Comparison of ENCODE assay signal across 12 mouse cellular contexts in the genomic region with DNA sequence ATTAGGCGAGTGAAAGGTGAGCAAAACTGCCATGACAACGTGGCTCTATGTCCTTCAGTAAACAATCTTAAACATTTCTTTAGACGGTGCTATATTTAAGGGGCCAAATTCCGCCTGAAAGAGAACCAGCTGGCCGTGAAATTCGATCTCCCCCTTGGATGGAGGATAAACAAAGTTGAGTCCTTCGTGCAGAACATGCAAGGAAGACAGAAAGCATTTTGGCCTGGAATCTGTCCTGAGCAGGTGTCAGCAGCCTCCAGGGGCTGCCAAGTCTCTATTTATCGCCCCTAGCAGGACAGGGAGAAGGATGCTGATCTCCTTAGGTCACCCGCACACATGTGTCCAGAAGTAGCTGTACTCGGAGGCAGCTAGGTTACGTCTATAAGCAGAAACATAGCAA. TPM values are rescaled to one million over a fixed set of nuclear protein-coding genes. Genes with fewer than 3 reads are reported as not detected.
DNase-seq lines count a peak whose midpoint lies in the region; ATAC-seq and TF ChIP-seq lines count a peak whose summit lies in the region.
"Had no signal": no experiment of that assay in that cellular context is flagged by ENCODE, and none has a peak within 500 bp of the region (broad histone marks: within the 10 kb centered on the region; RNA-seq: fewer than 3 reads in every experiment).

No protein-coding gene starts in this region.

- peak; percentile 51 for DNase-seq in hindbrain, embryonic 10.5 days (ENCODE audit: low spot score)
- no peak for DNase-seq in hindbrain, postnatal 0 days (ENCODE audit: low spot score)
- DNase-seq in embryo, embryonic 10 days (ENCODE audit: low spot score), result peak; percentile 81
- peak; percentile 54 for DNase-seq in embryo, embryonic 11.5 days (ENCODE audit: low read depth, low spot score)
- DNase-seq in limb, embryonic 14.5 days (ENCODE audit: low spot score), result peak; percentile 81
- no peak for DNase-seq in c-Kit-positive CD71-positive TER-119-positive erythroid progenitor cells, embryonic 14.5 days (ENCODE audit: low spot score)
- DNase-seq: heart, postnatal 4 days had no signal

- ATAC-seq in hindbrain, postnatal 0 days, result no peak
- ATAC-seq in limb, embryonic 14.5 days (ENCODE audit: low FRiP score, low read depth), result peak; percentile 78
- ATAC-seq in hindbrain, embryonic 12.5 days (ENCODE audit: low FRiP score), result no peak

- TF ChIP-seq POLR2A in limb, embryonic 14.5 days (IDR thresholded peaks at IDR 0.05; ENCODE audit: borderline replicate concordance, extremely low read depth, insufficient read depth, insufficient read length), result no peak

- peak overlapping the region; percentile 59; the same call in 1 of the 2 replicates for H3K27ac ChIP-seq in hindbrain, embryonic 10.5 days
- no peak overlapping the region for H3K27ac ChIP-seq in hindbrain, postnatal 0 days
- peak overlapping the region; percentile 50; the same call in 1 of the 2 replicates for H3K27ac ChIP-seq in limb, embryonic 14.5 days (replicated peaks; ENCODE audit: low read depth, low read length)
- H3K27ac ChIP-seq in hindbrain, embryonic 12.5 days, result no peak overlapping the region
- H3K27ac ChIP-seq: layer of hippocampus, adult 2 months had no signal

- H3K36me3 ChIP-seq in hindbrain, embryonic 10.5 days, result no peaks in the 10 kb centered on the region
- no peaks in the 10 kb centered on the region for H3K36me3 ChIP-seq in hindbrain, postnatal 0 days (ENCODE audit: insufficient read depth, low read length)
- H3K36me3 ChIP-seq in limb, embryonic 14.5 days (ENCODE audit: control insufficient read depth, insufficient read depth, low read length), result no peaks in the 10 kb centered on the region
- H3K36me3 ChIP-seq in hindbrain, embryonic 12.5 days, result no peaks in the 10 kb centered on the region

- no peak for TF ChIP-seq CTCF in hindbrain, postnatal 0 days (IDR thresholded peaks at IDR 0.05; ENCODE audit: low read depth)

- H3K4me1 ChIP-seq in hindbrain, embryonic 10.5 days (replicated peaks), result peaks cover 23% of the 10 kb centered on the region
- no peaks in the 10 kb centered on the region for H3K4me1 ChIP-seq in hindbrain, postnatal 0 days (ENCODE audit: insufficient read depth, low read length)
- H3K4me1 ChIP-seq in limb, embryonic 14.5 days (ENCODE audit: control insufficient read depth, insufficient read depth, low read length), result peaks cover 24% of the 10 kb centered on the region
- H3K4me1 ChIP-seq in hindbrain, embryonic 12.5 days, result peaks cover 11% of the 10 kb centered on the region
- H3K4me1 ChIP-seq: megakaryocyte, embryonic 14.5 days had no signal

- no peak overlapping the region for H3K9ac ChIP-seq in hindbrain, postnatal 0 days (replicated peaks; ENCODE audit: low read length)
- no peak overlapping the region for H3K9ac ChIP-seq in limb, embryonic 14.5 days (ENCODE audit: low read depth, low read length, severe bottlenecking)
- no peak overlapping the region for H3K9ac ChIP-seq in hindbrain, embryonic 12.5 days

- 24% methylated on average over 11 of the region's 11 CpGs for WGBS in hindbrain, embryonic 10.5 days
- WGBS in hindbrain, postnatal 0 days, result 39% methylated on average over 11 of the region's 11 CpGs
- WGBS in limb, embryonic 14.5 days, result 6% methylated on average over 11 of the region's 11 CpGs
- WGBS in hindbrain, embryonic 12.5 days, result 30% methylated on average over 11 of the region's 11 CpGs

- no peaks in the 10 kb centered on the region for H3K9me3 ChIP-seq in hindbrain, embryonic 10.5 days
- no peaks in the 10 kb centered on the region for H3K9me3 ChIP-seq in hindbrain, postnatal 0 days (ENCODE audit: low read length)
- no peaks in the 10 kb centered on the region for H3K9me3 ChIP-seq in limb, embryonic 14.5 days (ENCODE audit: control insufficient read depth, low read length)
- H3K9me3 ChIP-seq in hindbrain, embryonic 12.5 days (replicated peaks), result no peaks in the 10 kb centered on the region
- H3K9me3 ChIP-seq: megakaryocyte, embryonic 14.5 days had no signal

- no peak overlapping the region for H3K4me3 ChIP-seq in hindbrain, embryonic 10.5 days
- no peak overlapping the region for H3K4me3 ChIP-seq in hindbrain, postnatal 0 days (ENCODE audit: low read length)
- H3K4me3 ChIP-seq in limb, embryonic 14.5 days (replicated peaks; ENCODE audit: low read length), result no peak overlapping the region
- H3K4me3 ChIP-seq in hindbrain, embryonic 12.5 days, result no peak overlapping the region
- H3K4me3 ChIP-seq: layer of hippocampus, adult 2 months; megakaryocyte, embryonic 14.5 days had no signal

- H3K27me3 ChIP-seq in hindbrain, embryonic 10.5 days (ENCODE audit: insufficient read depth, poor library complexity, severe bottlenecking), result no peaks in the 10 kb centered on the region
- no peaks in the 10 kb centered on the region for H3K27me3 ChIP-seq in hindbrain, postnatal 0 days (ENCODE audit: insufficient read depth, low read length)
- no peaks in the 10 kb centered on the region for H3K27me3 ChIP-seq in limb, embryonic 14.5 days (ENCODE audit: control insufficient read depth, insufficient read depth, low read length)
- H3K27me3 ChIP-seq in hindbrain, embryonic 12.5 days, result no peaks in the 10 kb centered on the region

- no peak overlapping the region for H3K4me2 ChIP-seq in hindbrain, postnatal 0 days (ENCODE audit: low read depth, low read length)
- H3K4me2 ChIP-seq in limb, embryonic 14.5 days (replicated peaks; ENCODE audit: low read depth, low read length, severe bottlenecking), result peak overlapping the region; percentile 21; the same call in 1 of the 2 replicates
- no peak overlapping the region for H3K4me2 ChIP-seq in hindbrain, embryonic 12.5 days (replicated peaks)
- H3K4me2 ChIP-seq: liver, embryonic 11.5 days had no signal

RNA-seq across cellular contexts. Expression of a gene that starts 39.5 kb away (rescaled TPM):
- 33.8 and 36.4 TPM in 2 replicates for polyA plus RNA-seq in hindbrain, embryonic 10.5 days (2016; fragmentation: Nextera tagmentation; extraction: Ambion mirVana)
- 68.9 and 76.1 TPM in 2 replicates for total RNA-seq in hindbrain, postnatal 0 days (2014; rRNA removed)
- polyA plus RNA-seq in hindbrain, postnatal 0 days (2015; fragmentation: Nextera tagmentation; extraction: Ambion mirVana), result 39.1 and 40.2 TPM in 2 replicates
- polyA plus RNA-seq in limb, embryonic 14.5 days (2012; rRNA removed), result 44.2 and 52.3 TPM in 2 replicates
- 36.3 and 42.8 TPM in 2 replicates for polyA plus RNA-seq in limb, embryonic 14.5 days (2014; fragmentation: Nextera tagmentation; extraction: Ambion mirVana)
- polyA plus RNA-seq in hindbrain, embryonic 12.5 days (2016; fragmentation: Nextera tagmentation; extraction: Ambion mirVana), result 45.3 and 50.0 TPM in 2 replicates

RNA-seq across cellular contexts. Expression of a gene that starts 56.5 kb away (rescaled TPM):
- polyA plus RNA-seq in hindbrain, embryonic 10.5 days (2016; fragmentation: Nextera tagmentation; extraction: Ambion mirVana), result 99.8 and 130 TPM in 2 replicates
- total RNA-seq in hindbrain, postnatal 0 days (2014; rRNA removed), result 104 and 127 TPM in 2 replicates
- 66.9 and 83.8 TPM in 2 replicates for polyA plus RNA-seq in hindbrain, postnatal 0 days (2015; fragmentation: Nextera tagmentation; extraction: Ambion mirVana)
- 1,303 and 1,310 TPM in 2 replicates for polyA plus RNA-seq in limb, embryonic 14.5 days (2012; rRNA removed)
- 1,790 and 1,964 TPM in 2 replicates for polyA plus RNA-seq in limb, embryonic 14.5 days (2014; fragmentation: Nextera tagmentation; extraction: Ambion mirVana)
- polyA plus RNA-seq in hindbrain, embryonic 12.5 days (2016; fragmentation: Nextera tagmentation; extraction: Ambion mirVana), result 384 and 480 TPM in 2 replicates
- total RNA-seq: MEL had no signal

Comparison
In these comparisons a context has a peak if more than half of its experiments do, and no peak if none do; other contexts are left out.
1. DNase-seq: peak in hindbrain, embryonic 10.5 days (single experiment), embryo, embryonic 10 days (single experiment), embryo, embryonic 11.5 days (single experiment) and limb, embryonic 14.5 days (single experiment); none in hindbrain, postnatal 0 days (single experiment) and c-Kit-positive CD71-positive TER-119-positive erythroid progenitor cells, embryonic 14.5 days (single experiment).
2. H3K27ac ChIP-seq: peak in hindbrain, embryonic 10.5 days (single experiment) and limb, embryonic 14.5 days (single experiment); none in hindbrain, postnatal 0 days (single experiment) and hindbrain, embryonic 12.5 days (single experiment).